Mouse (Mus musculus): ENCODE data around the gene Got2. TPM values are rescaled to one million over a fixed set of nuclear protein-coding genes. Genes with fewer than 3 reads are reported as not detected.
"Not testable (repeated sequence)": the region's sequence is repeated elsewhere in the genome, so short reads cannot be mapped to it uniquely, and the experiment has no call there.

Got2 gene
- polyA plus RNA-seq, 1 experiment from 2014 or later = 199 TPM

- Histone ChIP-seq H3K9ac (peak overlapping the region; percentile 86), H3K4me1 (replicated peaks) (peaks cover 50% of the 10 kb centered on the region), H3K4me3 (replicated peaks) (peak overlapping the region; percentile 92), H3K27me3 (no peaks in the 10 kb centered on the region), H3K4me2 (peak overlapping the region; percentile 97), H3K36me3 (peaks cover 4% of the 10 kb centered on the region; the same call in 1 of the 2 replicates), H3K27ac (peak overlapping the region; percentile 68), H3K9me3 (replicated peaks) (no peaks in the 10 kb centered on the region)
- ATAC-seq (ENCODE audit: low read depth) (no peak), DNase-seq (no peak)
- WGBS (ENCODE audit: insufficient replicate concordance) = 59% methylated on average over 17 of the region's 17 CpGs
Observed at GRCm38 (mm10) chr8:95886647-95887577, 1.4 kb downstream of the Got2 start.

- ATAC-seq (ENCODE audit: low read depth) (0 out of 2 replicates have a peak, but pooled peaks have one; percentile 5), DNase-seq (no peak)
- H3K27me3 ChIP-seq = no peaks in the 10 kb centered on the region
- no peaks in the 10 kb centered on the region for H3K9me3 ChIP-seq (replicated peaks)
- H3K4me2 ChIP-seq = peak overlapping the region; percentile 38; the same call in 1 of the 2 replicates
- peaks cover 55% of the 10 kb centered on the region for H3K4me1 ChIP-seq (replicated peaks)
- H3K36me3 ChIP-seq = peaks cover 5% of the 10 kb centered on the region; the same call in 1 of the 2 replicates
- 63% methylated on average over 5 of the region's 5 CpGs for WGBS (ENCODE audit: insufficient replicate concordance)
- peak overlapping the region; percentile 68 for H3K27ac ChIP-seq
- H3K9ac ChIP-seq = no peak overlapping the region
- no peak overlapping the region; the same call in 1 of the 2 replicates for H3K4me3 ChIP-seq (replicated peaks)
Observed at GRCm38 (mm10) chr8:95885966-95886365, 2.4 kb downstream of the Got2 start.

- DNase-seq (no peak), ATAC-seq (ENCODE audit: low read depth) (no peak)
- Histone ChIP-seq H3K4me1 (replicated peaks) (peaks cover 55% of the 10 kb centered on the region), H3K9me3 (replicated peaks) (no peaks in the 10 kb centered on the region), H3K4me3 (replicated peaks) (0 out of 2 replicates have a peak overlapping the region, but pooled peaks have one; percentile 3), H3K4me2 (peak overlapping the region; percentile 38), H3K9ac (peak overlapping the region; percentile 10; the same call in 1 of the 2 replicates), H3K27ac (peak overlapping the region; percentile 63), H3K36me3 (peaks cover 5% of the 10 kb centered on the region; the same call in 1 of the 2 replicates), H3K27me3 (no peaks in the 10 kb centered on the region)
- 61% methylated on average over 5 of the region's 5 CpGs for WGBS (ENCODE audit: insufficient replicate concordance)
Observed at GRCm38 (mm10) chr8:95885271-95885841, 3.0 kb downstream of the Got2 start.

- Histone ChIP-seq H3K9me3 (replicated peaks) (no peaks in the 10 kb centered on the region), H3K27ac (no peak overlapping the region), H3K4me1 (replicated peaks) (peaks cover 57% of the 10 kb centered on the region), H3K4me2 (peak overlapping the region; percentile 38), H3K4me3 (replicated peaks) (no peak overlapping the region), H3K9ac (peak overlapping the region; percentile 10; the same call in 1 of the 2 replicates), H3K36me3 (peaks cover 5% of the 10 kb centered on the region; the same call in 1 of the 2 replicates), H3K27me3 (no peaks in the 10 kb centered on the region)
- WGBS (ENCODE audit: insufficient replicate concordance) = 74% methylated on average over 12 of the region's 12 CpGs
- DNase-seq = no peak
- no peak for ATAC-seq (ENCODE audit: low read depth)
Observed at GRCm38 (mm10) chr8:95884491-95884890, 3.9 kb downstream of the Got2 start.

GRCm38 (mm10) chr8:95882191-95882590, 6.2 kb downstream of the Got2 start:
- Histone ChIP-seq H3K4me3 (replicated peaks) (no peak overlapping the region), H3K27me3 (no peaks in the 10 kb centered on the region), H3K4me2 (no peak overlapping the region), H3K9me3 (replicated peaks) (no peaks in the 10 kb centered on the region), H3K36me3 (peaks cover 13% of the 10 kb centered on the region), H3K4me1 (replicated peaks) (peaks cover 64% of the 10 kb centered on the region), H3K27ac (no peak overlapping the region), H3K9ac (no peak overlapping the region)
- no peak for ATAC-seq (ENCODE audit: low read depth)
- 67% methylated on average over 9 of the region's 9 CpGs for WGBS (ENCODE audit: insufficient replicate concordance)
- no peak for DNase-seq

GRCm38 (mm10) chr8:95881576-95881975, 6.8 kb downstream of the Got2 start:
- 74% methylated on average over 3 of the region's 3 CpGs for WGBS (ENCODE audit: insufficient replicate concordance)
- ATAC-seq (ENCODE audit: low read depth) = no peak
- H3K36me3 ChIP-seq = peaks cover 20% of the 10 kb centered on the region
- DNase-seq = no peak
- H3K27ac ChIP-seq = 0 out of 2 replicates have a peak overlapping the region, but pooled peaks have one; percentile 39
- H3K9me3 ChIP-seq (replicated peaks) = no peaks in the 10 kb centered on the region
- H3K27me3 ChIP-seq = no peaks in the 10 kb centered on the region
- no peak overlapping the region for H3K4me3 ChIP-seq (replicated peaks)
- H3K9ac ChIP-seq = no peak overlapping the region
- no peak overlapping the region for H3K4me2 ChIP-seq
- H3K4me1 ChIP-seq (replicated peaks) = peaks cover 58% of the 10 kb centered on the region

- DNase-seq (no peak), ATAC-seq (ENCODE audit: low read depth) (no peak)
- WGBS (ENCODE audit: insufficient replicate concordance) = 78% methylated on average over 4 of the region's 4 CpGs
- no peak overlapping the region for H3K4me2 ChIP-seq
- no peak overlapping the region for H3K9ac ChIP-seq
- H3K4me3 ChIP-seq (replicated peaks) = no peak overlapping the region
- H3K4me1 ChIP-seq (replicated peaks) = peaks cover 43% of the 10 kb centered on the region
- H3K9me3 ChIP-seq (replicated peaks) = no peaks in the 10 kb centered on the region
- H3K36me3 ChIP-seq = peaks cover 35% of the 10 kb centered on the region
- no peak overlapping the region for H3K27ac ChIP-seq
- H3K27me3 ChIP-seq = no peaks in the 10 kb centered on the region
Observed at GRCm38 (mm10) chr8:95879823-95880222, 8.5 kb downstream of the Got2 start.

GRCm38 (mm10) chr8:95878176-95878962, 10.0 kb downstream of the Got2 start:
- H3K4me1 ChIP-seq (replicated peaks) = peaks cover 30% of the 10 kb centered on the region
- no peak overlapping the region for H3K9ac ChIP-seq
- no peak overlapping the region for H3K4me2 ChIP-seq
- no peak overlapping the region for H3K4me3 ChIP-seq (replicated peaks)
- peaks cover 50% of the 10 kb centered on the region for H3K36me3 ChIP-seq
- H3K27me3 ChIP-seq = no peaks in the 10 kb centered on the region
- H3K9me3 ChIP-seq (replicated peaks) = no peaks in the 10 kb centered on the region
- 63% methylated on average over 12 of the region's 12 CpGs for WGBS (ENCODE audit: insufficient replicate concordance)
- no peak overlapping the region for H3K27ac ChIP-seq
- ATAC-seq (ENCODE audit: low read depth) (no peak), DNase-seq (no peak)

- no peaks in the 10 kb centered on the region for H3K9me3 ChIP-seq (replicated peaks)
- H3K36me3 ChIP-seq = peaks cover 76% of the 10 kb centered on the region
- peaks cover 13% of the 10 kb centered on the region for H3K4me1 ChIP-seq (replicated peaks)
- no peak overlapping the region for H3K9ac ChIP-seq
- 91% methylated on average over 7 of the region's 7 CpGs for WGBS (ENCODE audit: insufficient replicate concordance)
- no peak overlapping the region for H3K4me3 ChIP-seq (replicated peaks)
- ATAC-seq (ENCODE audit: low read depth) (no peak), DNase-seq (no peak)
- H3K27me3 ChIP-seq = no peaks in the 10 kb centered on the region
- no peak overlapping the region for H3K4me2 ChIP-seq
- H3K27ac ChIP-seq = no peak overlapping the region
Observed at GRCm38 (mm10) chr8:95875270-95875669, 13.1 kb downstream of the Got2 start.

- Histone ChIP-seq H3K9ac (no peak overlapping the region), H3K4me2 (no peak overlapping the region), H3K4me3 (replicated peaks) (no peak overlapping the region), H3K27me3 (no peaks in the 10 kb centered on the region), H3K4me1 (replicated peaks) (no peaks in the 10 kb centered on the region), H3K36me3 (peaks cover 96% of the 10 kb centered on the region), H3K27ac (no peak overlapping the region), H3K9me3 (replicated peaks) (no peaks in the 10 kb centered on the region)
- DNase-seq (no peak), ATAC-seq (ENCODE audit: low read depth) (no peak)
- 81% methylated on average over 16 of the region's 16 CpGs for WGBS (ENCODE audit: insufficient replicate concordance)
Observed at GRCm38 (mm10) chr8:95871690-95872089, 16.7 kb downstream of the Got2 start.

- WGBS (ENCODE audit: insufficient replicate concordance) = 87% methylated on average over 18 of the region's 18 CpGs
- ATAC-seq (ENCODE audit: low read depth); DNase-seq; H3K9me3 ChIP-seq (replicated peaks); H3K4me3 ChIP-seq (replicated peaks); H3K9ac ChIP-seq; H3K27ac ChIP-seq; H3K4me2 ChIP-seq; H3K27me3 ChIP-seq; H3K4me1 ChIP-seq (replicated peaks): not testable (repeated sequence)
- peaks cover 49% of the 10 kb centered on the region for H3K36me3 ChIP-seq
Observed at GRCm38 (mm10) chr8:95864851-95865250, 23.5 kb downstream of the Got2 start.
